Mouse (Mus musculus): ENCODE data around the gene Wipi2.

DNA sequence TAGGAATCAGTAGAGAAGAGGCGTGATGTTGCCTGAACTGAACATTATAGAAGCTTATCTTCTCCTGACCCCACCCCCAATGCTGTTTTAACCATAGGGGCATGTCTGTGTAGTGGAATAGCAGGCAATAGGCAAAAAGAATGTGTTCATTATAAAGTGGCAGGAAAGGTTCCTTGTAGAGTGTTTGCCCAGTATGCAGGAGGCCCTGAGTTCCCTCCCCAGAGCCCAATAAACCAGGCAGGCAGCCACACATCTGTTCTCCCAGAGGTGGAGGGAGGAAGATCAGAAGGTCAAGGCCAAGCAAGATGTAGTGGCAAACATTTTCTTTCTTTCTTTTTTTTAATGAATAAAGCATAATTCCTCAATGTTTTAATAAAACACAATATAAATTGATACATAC lies 5.4 kb upstream of the Wipi2 start:
- TF ChIP-seq POLR2A (IDR thresholded peaks at IDR 0.05; ENCODE audit: control insufficient read depth in 1 of 2, insufficient read depth in 1 of 2, low read depth in 1 of 2, low read length in 2 of 2, poor library complexity in 1 of 2) (no peak), HCFC1 (IDR thresholded peaks at IDR 0.05; ENCODE audit: low read depth, low read length) (no peak), CTCF (IDR thresholded peaks at IDR 0.05 in 2 of 3, conservative IDR thresholded peaks at IDR 0.05 in 1 of 3; ENCODE audit: control insufficient read depth in 1 of 3, insufficient read depth in 1 of 3, low read depth in 2 of 3, low read length in 3 of 3, poor library complexity in 1 of 3, severe bottlenecking in 1 of 3) (no peak), E2F4 (IDR thresholded peaks at IDR 0.05; ENCODE audit: borderline replicate concordance, low read depth, low read length) (no peak), EP300 (IDR thresholded peaks at IDR 0.05; ENCODE audit: low read depth in 1 of 2, low read length in 2 of 2) (no peak), SIN3A (IDR thresholded peaks at IDR 0.05; ENCODE audit: low read length) (no peak), GABPA (IDR thresholded peaks at IDR 0.05; ENCODE audit: low read depth, low read length) (no peak), BHLHE40 (IDR thresholded peaks at IDR 0.05; ENCODE audit: borderline replicate concordance, low read depth, low read length) (no peak), ZC3H11A (IDR thresholded peaks at IDR 0.05; ENCODE audit: low read depth, low read length) (no peak)

Data from MEL (cell line).